Mouse (Mus musculus) naive thymus-derived CD4-positive, alpha-beta T cell, adult 2 months (primary cell): Measurements from ENCODE around the gene Mok.

Experiments
- DNase-seq: peaks from one replicate; pipeline ENCODE4 v3.0.0-alpha.2; 2011; ENCODE audit warnings: low read depth

Mok gene

GRCm38 (mm10) chr12:110768562-110768961 is 72.2 kb downstream of the Mok start:
- DNase-seq: no peak

DNA sequence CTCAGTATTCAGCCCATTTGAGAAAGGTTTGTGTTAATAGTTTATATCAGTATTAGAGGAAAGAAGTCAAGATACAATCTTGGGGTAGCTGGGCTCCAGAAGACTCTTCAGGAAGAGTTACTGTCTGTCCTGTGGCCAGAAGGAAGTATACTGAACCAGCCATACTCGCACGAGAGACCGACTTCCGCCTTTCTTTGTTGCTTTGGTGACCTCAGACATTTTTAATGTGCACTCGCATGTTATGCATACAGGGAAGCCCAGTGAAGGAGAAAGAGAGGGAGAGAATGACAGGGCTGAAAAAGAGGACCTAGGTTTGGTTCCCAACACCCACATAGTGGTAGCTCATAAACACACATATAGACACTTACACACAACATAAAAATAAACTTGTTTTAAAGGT is 76.2 kb downstream of the Mok start:
- DNase-seq: peak; percentile 30

GRCm38 (mm10) chr12:110762321-110762720 is 78.4 kb downstream of the Mok start:
- DNase-seq: no peak

DNA sequence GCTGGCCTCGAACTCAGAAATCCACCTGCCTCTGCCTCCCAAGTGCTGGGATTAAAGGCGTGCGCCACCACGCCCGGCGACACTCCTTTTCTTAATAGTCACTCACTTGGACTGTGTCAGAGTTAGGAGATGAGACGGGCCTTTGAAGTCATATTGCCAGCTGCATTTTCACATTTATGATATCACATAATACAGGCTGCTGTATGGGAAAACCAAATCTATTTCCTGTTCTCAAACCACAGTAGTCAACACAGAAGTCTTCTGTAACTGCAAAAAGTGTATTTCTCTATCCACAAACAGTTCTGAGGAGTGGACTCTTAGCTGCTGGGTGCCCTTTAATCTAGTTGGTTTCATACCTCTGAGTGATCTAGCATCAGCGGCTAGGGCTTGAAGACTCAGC is 81.8 kb downstream of the Mok start:
- DNase-seq: peak; percentile 74
